Mouse (Mus musculus) Patski (cell line): ENCODE results near the gene Lamp2. TPM values are rescaled to one million over a fixed set of nuclear protein-coding genes. Genes with fewer than 3 reads are reported as not detected.
"Not testable (repeated sequence)": the region's sequence is repeated elsewhere in the genome, so short reads cannot be mapped to it uniquely, and the experiment has no call there.

Source experiments
- ATAC-seq: fragments of 100-300 bp; one replicate; pipeline ENCODE4 v1.8.0; 2021
- CTCF ChIA-PET: fragments of 350-600 bp; sonication (Branson Sonifier 250); formaldehyde crosslinking; loops from one replicate; lab custom pipeline; 2022; ENCODE audit warnings: inconsistent platforms; lab: Charles Lee
- POLR2A ChIA-PET: fragments of 350-600 bp; sonication (Branson Sonifier 250); formaldehyde crosslinking; loops from one replicate; lab custom pipeline; 2022; ENCODE audit warnings: antibody characterized with exemption, inconsistent platforms; lab: Charles Lee
- DNase-seq: peaks from one replicate; pipeline ENCODE4 v3.0.0-alpha.2; 2011; ENCODE audit warnings: low read depth, low spot score
- H3K27me3 ChIP-seq: fragments of 371-371 bp; one replicate; pipeline ENCODE4 v1.5.1; 2021
- CTCF ChIP-seq: fragments of 100-300 bp; IDR thresholded peaks from one replicate; pipeline ENCODE4 v1.5.1; 2021
- in situ Hi-C: fragments of 300-500 bp; cut with MboI; formaldehyde crosslinking; loops from 3 replicates; pipeline ENCODE4 v1.11.1; 2018; ENCODE audit warnings: low pct_unique_long_range_greater_than_20kb, mixed read lengths
- polyA plus RNA-seq: library from polyadenylated mRNA; unstranded; gene quantifications from one replicate; pipeline ENCODE4 v1.2.3, GENCODE M21; 2021

Lamp2 gene
- 415 TPM for polyA plus RNA-seq

- ChIA-PET CTCF (no interaction called here), POLR2A (interaction anchor here (1.3 to 2.0 kb wide), 2 partner anchors 14 to 17 kb away, joined by 3 to 8 read pairs; no protein-coding TSS in a partner anchor)
- TF ChIP-seq CTCF, result no peak
- peaks cover 18% of the 10 kb centered on the region for H3K27me3 ChIP-seq
- ATAC-seq (peak; percentile 94), DNase-seq (no peak)
- in situ Hi-C loops, result no loop called here
These were observed at the start of gene Lamp2 for GRCm38 (mm10) chrX:38455890-38456634. TSS of gene Lamp2 (minus strand) at chrX:38456454.

- ChIA-PET CTCF (interaction anchor here (0.8 kb wide), 1 partner anchor 27 kb away, joined by 3 read pairs; no protein-coding TSS in a partner anchor), POLR2A (interaction anchor here (0.6 kb wide), 1 partner anchor 20 kb away, joined by 3 read pairs; no protein-coding TSS in a partner anchor)
- no peak for ATAC-seq
- no peak for TF ChIP-seq CTCF
- in situ Hi-C loops, result loop anchor here (5.0 to 25.0 kb wide), 2 partner anchors 257 to 687 kb away; partner anchors contain the start of gene 6030498E09Rik
- peaks cover 11% of the 10 kb centered on the region for H3K27me3 ChIP-seq
- no peak for DNase-seq
These were observed 48.6 kb upstream of the Lamp2 start for GRCm38 (mm10) chrX:38504846-38505245.

- H3K27me3 ChIP-seq, DNase-seq, ATAC-seq, CTCF ChIA-PET, POLR2A ChIA-PET: not testable (repeated sequence)
- peak; percentile 52 for TF ChIP-seq CTCF
- in situ Hi-C loops, result loop anchor here (25.0 kb wide), 1 partner anchor 260 kb away; the partner anchor contains the start of gene 6030498E09Rik
These were observed 45.9 kb upstream of the Lamp2 start for GRCm38 (mm10) chrX:38502182-38502581.

- H3K27me3 ChIP-seq, DNase-seq, CTCF ChIA-PET, in situ Hi-C loops, POLR2A ChIA-PET, ATAC-seq: not testable (repeated sequence)
These were observed 29.2 kb upstream of the Lamp2 start for GRCm38 (mm10) chrX:38485464-38485863.

GRCm38 (mm10) chrX:38478583-38478982 lies 22.3 kb upstream of the Lamp2 start:
- H3K27me3 ChIP-seq, result peaks cover 9% of the 10 kb centered on the region
- TF ChIP-seq CTCF, result no peak
- ATAC-seq, result no peak
- in situ Hi-C loops, result no loop called here
- CTCF ChIA-PET, result interaction anchor here (1.1 to 1.6 kb wide), 2 partner anchors 27 to 241 kb away, joined by 3 to 6 read pairs; no protein-coding TSS in a partner anchor
- DNase-seq, result no peak
- POLR2A ChIA-PET, result no interaction called here

- peaks cover 28% of the 10 kb centered on the region for H3K27me3 ChIP-seq
- POLR2A ChIA-PET, result interaction anchor here (1.9 kb wide), 1 partner anchor 17 kb away, joined by 8 read pairs; the partner anchor contains the start of gene Lamp2
- peak; percentile 76 for TF ChIP-seq CTCF
- in situ Hi-C loops, result no loop called here
- ATAC-seq (peak; percentile 77), DNase-seq (peak; percentile 30)
- CTCF ChIA-PET, result interaction anchor here (0.9 to 2.1 kb wide), 5 partner anchors 12 to 236 kb away, joined by 3 to 6 read pairs (median 4); no protein-coding TSS in a partner anchor
These were observed 17.5 kb upstream of the Lamp2 start for GRCm38 (mm10) chrX:38473537-38474299.

GRCm38 (mm10) chrX:38473164-38473536 lies 16.9 kb upstream of the Lamp2 start:
- POLR2A ChIA-PET, result interaction anchor here (1.9 kb wide), 1 partner anchor 16 kb away, joined by 8 read pairs; the partner anchor contains the start of gene Lamp2
- CTCF ChIA-PET, result interaction anchor here (0.9 to 2.1 kb wide), 4 partner anchors 16 to 235 kb away, joined by 4 to 6 read pairs (median 4); no protein-coding TSS in a partner anchor
- ATAC-seq (peak; percentile 40), DNase-seq (no peak)
- peaks cover 28% of the 10 kb centered on the region for H3K27me3 ChIP-seq
- in situ Hi-C loops, result no loop called here
- TF ChIP-seq CTCF, result no peak

GRCm38 (mm10) chrX:38466236-38466635 lies 10.0 kb upstream of the Lamp2 start:
- TF ChIP-seq CTCF, result no peak
- ChIA-PET CTCF (no interaction called here), POLR2A (interaction anchor here (0.6 kb wide), 1 partner anchor 220 kb away, joined by 3 read pairs; no protein-coding TSS in a partner anchor)
- H3K27me3 ChIP-seq, result peaks cover 14% of the 10 kb centered on the region
- in situ Hi-C loops, result no loop called here
- DNase-seq (no peak), ATAC-seq (no peak)

- in situ Hi-C loops, result no loop called here
- peaks cover 5% of the 10 kb centered on the region for H3K27me3 ChIP-seq
- POLR2A ChIA-PET, result no interaction called here
- TF ChIP-seq CTCF, result no peak
- DNase-seq (no peak), ATAC-seq (no peak)
- CTCF ChIA-PET, result no interaction called here
These were observed 6.9 kb upstream of the Lamp2 start for GRCm38 (mm10) chrX:38463160-38463559.

GRCm38 (mm10) chrX:38462101-38462500 lies 5.8 kb upstream of the Lamp2 start:
- TF ChIP-seq CTCF, result no peak
- CTCF ChIA-PET, result interaction anchor here (1.2 kb wide), 1 partner anchor 12 kb away, joined by 3 read pairs; no protein-coding TSS in a partner anchor
- in situ Hi-C loops, result no loop called here

More at GRCm38 (mm10) chrX:38462101-38462500, 5.8 kb upstream of the Lamp2 start:
- ATAC-seq (no peak), DNase-seq (no peak)
- H3K27me3 ChIP-seq, result peaks cover 11% of the 10 kb centered on the region
- POLR2A ChIA-PET, result no interaction called here
